Mouse (Mus musculus) kidney, adult 2 months (tissue): ENCODE data around the gene Hist1h2ap. TPM values are rescaled to one million over a fixed set of nuclear protein-coding genes. Genes with fewer than 3 reads are reported as not detected.
"Not testable (repeated sequence)": the region's sequence is repeated elsewhere in the genome, so short reads cannot be mapped to it uniquely, and the experiment has no call there.

Experiments
- DNase-seq: peaks from one replicate; pipeline ENCODE4 v3.0.0; 2021
- H3K27ac ChIP-seq: fragments of 200-500 bp; 2 replicates; pipeline ENCODE4 v1.5.1; 2012; ENCODE audit warnings: low read depth, low read length, control low read depth, inconsistent platforms; ENCODE audit not compliant: insufficient read depth
- H3K27me3 ChIP-seq: fragments of 200-500 bp; replicated peaks from 2 replicates; pipeline ENCODE4 v1.6.1; 2012; ENCODE audit warnings: mild to moderate bottlenecking, moderate library complexity, low read length, inconsistent platforms; ENCODE audit not compliant: control insufficient read depth, insufficient read depth
- H3K36me3 ChIP-seq: fragments of 200-500 bp; 2 replicates; pipeline ENCODE4 v1.6.1; 2012; ENCODE audit warnings: mild to moderate bottlenecking, moderate library complexity, low read length, inconsistent platforms; ENCODE audit not compliant: control insufficient read depth, insufficient read depth
- H3K4me1 ChIP-seq: fragments of 200-500 bp; 2 replicates; pipeline ENCODE4 v1.6.1; 2011; ENCODE audit warnings: low read length; ENCODE audit not compliant: control insufficient read depth, insufficient read depth
- H3K4me3 ChIP-seq: fragments of 200-500 bp; 2 replicates; pipeline ENCODE4 v1.5.1; 2011; ENCODE audit warnings: mild to moderate bottlenecking, low read depth, low read length, control low read depth; ENCODE audit not compliant: insufficient read depth
- CTCF ChIP-seq: fragments of 200-500 bp; conservative IDR thresholded peaks from 2 replicates; pipeline ENCODE4 v1.5.1; 2011; ENCODE audit warnings: low read depth, mild to moderate bottlenecking, control low read depth, low read length, moderate library complexity, mixed read lengths; ENCODE audit not compliant: insufficient read depth, insufficient read length
- POLR2A ChIP-seq: fragments of 200-500 bp; IDR thresholded peaks from one replicate; pipeline ENCODE4 v1.6.1; 2011; ENCODE audit warnings: low read depth, low read length, control low read depth
- WGBS: fragments of 180-500 bp; shearing (Covaris S2); methylation state at CpG from one replicate; pipeline ENCODE4 v1.1.7; 2018; 5-methylcytosine and 5-hydroxymethylcytosine counted together
- polyA plus RNA-seq: library from polyadenylated mRNA; depleted of rRNA; stranded (reverse); fragments of >200 nt; gene quantifications from 2 replicates; pipeline ENCODE4 v1.2.3, GENCODE M21; 2012; rRNA removed

The Hist1h2ap gene
- 7.6 and 8.6 TPM in 2 replicates for polyA plus RNA-seq

- not testable (repeated sequence) for DNase-seq, H3K27me3 ChIP-seq, H3K4me3 ChIP-seq, H3K36me3 ChIP-seq, H3K4me1 ChIP-seq, H3K27ac ChIP-seq
- no CpG with 5 or more reads among the region's 24 CpGs for WGBS
These were observed at the start of gene Hist1h2ap, which contains the start of gene Hist1h2br for GRCm38 (mm10) chr13:21833461-21833860. Gene Hist1h2ap, minus strand, starts transcription at chr13:21833507. Gene Hist1h2br, plus strand, starts transcription at chr13:21833743.

- Histone ChIP-seq H3K4me1 (no peaks in the 10 kb centered on the region), H3K27me3 (no peaks in the 10 kb centered on the region), H3K27ac (no peak overlapping the region), H3K4me3 (no peak overlapping the region), H3K36me3 (no peaks in the 10 kb centered on the region)
- WGBS, result 17% methylated on average over 13 of the region's 13 CpGs
- peak; percentile 10 for DNase-seq
- TF ChIP-seq CTCF, result no peak
- TF ChIP-seq POLR2A, result no peak
These were observed 49.6 kb upstream of the Hist1h2ap start for GRCm38 (mm10) chr13:21882760-21883405.

GRCm38 (mm10) chr13:21881878-21882669 is 48.8 kb upstream of the Hist1h2ap start:
- H3K27ac ChIP-seq, result no peak overlapping the region
- no peaks in the 10 kb centered on the region for H3K4me1 ChIP-seq
- DNase-seq, result peak; percentile 30

GRCm38 (mm10) chr13:21880735-21881134 is 47.4 kb upstream of the Hist1h2ap start:
- 84% methylated on average over 6 of the region's 6 CpGs for WGBS
- no peaks in the 10 kb centered on the region for H3K36me3 ChIP-seq
- H3K4me1 ChIP-seq, result no peaks in the 10 kb centered on the region
- no peak for DNase-seq
- no peak overlapping the region for H3K4me3 ChIP-seq
- no peak for TF ChIP-seq CTCF
- no peak for TF ChIP-seq POLR2A
- no peak overlapping the region for H3K27ac ChIP-seq
- no peaks in the 10 kb centered on the region for H3K27me3 ChIP-seq

More at GRCm38 (mm10) chr13:21881878-21882669, 48.8 kb upstream of the Hist1h2ap start:
- 15% methylated on average over 27 of the region's 27 CpGs for WGBS
- TF ChIP-seq POLR2A (no peak), CTCF (no peak)
- no peaks in the 10 kb centered on the region for H3K27me3 ChIP-seq
- no peaks in the 10 kb centered on the region for H3K36me3 ChIP-seq
- no peak overlapping the region for H3K4me3 ChIP-seq

GRCm38 (mm10) chr13:21865503-21865902 is 32.2 kb upstream of the Hist1h2ap start:
- H3K4me3 ChIP-seq, DNase-seq, H3K27ac ChIP-seq, H3K27me3 ChIP-seq, H3K36me3 ChIP-seq, H3K4me1 ChIP-seq: not testable (repeated sequence)
- 78% methylated on average over 3 of the region's 3 CpGs for WGBS

- Histone ChIP-seq H3K4me1 (no peaks in the 10 kb centered on the region), H3K36me3 (no peaks in the 10 kb centered on the region), H3K4me3 (no peak overlapping the region), H3K27me3 (no peaks in the 10 kb centered on the region), H3K27ac (no peak overlapping the region)
- no peak for DNase-seq
- TF ChIP-seq POLR2A (no peak), CTCF (no peak)
- 38% methylated on average over 5 of the region's 5 CpGs for WGBS
These were observed 28.3 kb upstream of the Hist1h2ap start for GRCm38 (mm10) chr13:21861608-21862007.

GRCm38 (mm10) chr13:21855698-21856162 is 22.4 kb upstream of the Hist1h2ap start:
- no peaks in the 10 kb centered on the region for H3K36me3 ChIP-seq
- TF ChIP-seq CTCF (no peak), POLR2A (no peak)
- 20% methylated on average over 15 of the region's 15 CpGs for WGBS
- no peaks in the 10 kb centered on the region for H3K4me1 ChIP-seq
- H3K27ac ChIP-seq, result no peak overlapping the region
- H3K4me3 ChIP-seq, result no peak overlapping the region
- H3K27me3 ChIP-seq, result no peaks in the 10 kb centered on the region
- peak; percentile 63 for DNase-seq

GRCm38 (mm10) chr13:21855146-21855545 is 21.8 kb upstream of the Hist1h2ap start:
- Histone ChIP-seq H3K27me3 (no peaks in the 10 kb centered on the region), H3K4me3 (no peak overlapping the region), H3K36me3 (no peaks in the 10 kb centered on the region), H3K4me1 (no peaks in the 10 kb centered on the region), H3K27ac (no peak overlapping the region)
- WGBS, result 11% methylated on average over 11 of the region's 11 CpGs
- TF ChIP-seq CTCF (no peak), POLR2A (no peak)
- DNase-seq, result peak; percentile 82
